Mouse (Mus musculus) ovary, postnatal 14 days (tissue): ENCODE results near the gene Pitpnm3.

ENCODE experiments used
- DNase-seq: peaks from one replicate; pipeline ENCODE4 v3.0.0; 2022; ENCODE audit warnings: low spot score

Pitpnm3 gene

GRCm38 (mm10) chr11:72050895-72051858 lies 84.4 kb downstream of the Pitpnm3 start:
- DNase-seq: no peak

GRCm38 (mm10) chr11:72050168-72050894 lies 85.2 kb downstream of the Pitpnm3 start:
- no peak for DNase-seq

GRCm38 (mm10) chr11:72049171-72049759 lies 86.3 kb downstream of the Pitpnm3 start:
- DNase-seq: no peak

- no peak for DNase-seq
Observed at GRCm38 (mm10) chr11:72048730-72049129, 86.8 kb downstream of the Pitpnm3 start.

- DNase-seq: no peak
Observed at GRCm38 (mm10) chr11:72044231-72044630, 91.3 kb downstream of the Pitpnm3 start.

GRCm38 (mm10) chr11:72042631-72043030 lies 92.9 kb downstream of the Pitpnm3 start:
- DNase-seq: no peak

GRCm38 (mm10) chr11:72041768-72042607 lies 93.6 kb downstream of the Pitpnm3 start, which contains the start of gene Pimreg:
Pimreg (plus strand) TSS chr11:72042032.
- DNase-seq: peak; percentile 71

GRCm38 (mm10) chr11:72041290-72041767 lies 94.2 kb downstream of the Pitpnm3 start:
- no peak for DNase-seq

GRCm38 (mm10) chr11:72039599-72040386 lies 95.8 kb downstream of the Pitpnm3 start:
- no peak for DNase-seq

- DNase-seq: peak; percentile 63
Observed at GRCm38 (mm10) chr11:72037996-72038395, 97.6 kb downstream of the Pitpnm3 start.

- no peak for DNase-seq
Observed at GRCm38 (mm10) chr11:72037409-72037808, 98.2 kb downstream of the Pitpnm3 start, which contains the start of gene Aipl1. Aipl1 (minus strand) TSS chr11:72037509.

- no peak for DNase-seq
Observed at GRCm38 (mm10) chr11:72032589-72032988, 103.0 kb downstream of the Pitpnm3 start.

- no peak for DNase-seq
Observed at GRCm38 (mm10) chr11:72032091-72032490, 103.5 kb downstream of the Pitpnm3 start.

- DNase-seq: no peak
Observed at GRCm38 (mm10) chr11:72031353-72031752, 104.2 kb downstream of the Pitpnm3 start.

- DNase-seq: no peak
Observed at GRCm38 (mm10) chr11:72029143-72029542, 106.4 kb downstream of the Pitpnm3 start.

GRCm38 (mm10) chr11:72027836-72028235 lies 107.7 kb downstream of the Pitpnm3 start:
- DNase-seq: no peak

- no peak for DNase-seq
Observed at GRCm38 (mm10) chr11:72026516-72026915, 109.1 kb downstream of the Pitpnm3 start.

GRCm38 (mm10) chr11:72025843-72026242 lies 109.7 kb downstream of the Pitpnm3 start:
- no peak for DNase-seq

- DNase-seq: no peak
Observed at GRCm38 (mm10) chr11:72024193-72024781, 111.3 kb downstream of the Pitpnm3 start.

- no peak for DNase-seq
Observed at GRCm38 (mm10) chr11:72023581-72023980, 112.0 kb downstream of the Pitpnm3 start.
